Mouse (Mus musculus) CH12F3 (cell line): Measurements from ENCODE around the gene Arhgap10.

Experiments used
- in situ Hi-C: fragments of 300-500 bp; cut with MboI; formaldehyde crosslinking; loops from 2 replicates; pipeline ENCODE4 v1.14.3; 2020; ENCODE audit warnings: low sequenced_read_pairs

Gene Arhgap10

GRCm38 (mm10) chr8:77310026-77310425 lies 207.7 kb downstream of the Arhgap10 start:
- in situ Hi-C loops = no loop called here

GRCm38 (mm10) chr8:77294599-77294998 lies 223.2 kb downstream of the Arhgap10 start:
- in situ Hi-C loops = no loop called here

GRCm38 (mm10) chr8:77292649-77293048 lies 225.1 kb downstream of the Arhgap10 start:
- in situ Hi-C loops = no loop called here

GRCm38 (mm10) chr8:77292120-77292519 lies 225.6 kb downstream of the Arhgap10 start:
- in situ Hi-C loops = no loop called here

- in situ Hi-C loops = no loop called here
Measured at GRCm38 (mm10) chr8:77288492-77288891, 229.3 kb downstream of the Arhgap10 start.

- in situ Hi-C loops = no loop called here
Measured at GRCm38 (mm10) chr8:77288065-77288464, 229.7 kb downstream of the Arhgap10 start.

GRCm38 (mm10) chr8:77284473-77284872 lies 233.3 kb downstream of the Arhgap10 start:
- in situ Hi-C loops = no loop called here

- in situ Hi-C loops = no loop called here
Measured at GRCm38 (mm10) chr8:77282605-77283236, 235.0 kb downstream of the Arhgap10 start.

GRCm38 (mm10) chr8:77279977-77280376 lies 237.8 kb downstream of the Arhgap10 start:
- in situ Hi-C loops = no loop called here

- in situ Hi-C loops = no loop called here
Measured at GRCm38 (mm10) chr8:77278246-77278645, 239.5 kb downstream of the Arhgap10 start.

GRCm38 (mm10) chr8:77276827-77277226 lies 240.9 kb downstream of the Arhgap10 start:
- in situ Hi-C loops = no loop called here

- in situ Hi-C loops = no loop called here
Measured at GRCm38 (mm10) chr8:77275571-77275970, 242.2 kb downstream of the Arhgap10 start.

GRCm38 (mm10) chr8:77272136-77272535 lies 245.6 kb downstream of the Arhgap10 start:
- in situ Hi-C loops = no loop called here

GRCm38 (mm10) chr8:77267941-77268405 lies 249.8 kb downstream of the Arhgap10 start:
- in situ Hi-C loops = no loop called here

- in situ Hi-C loops = no loop called here
Measured at GRCm38 (mm10) chr8:77262216-77263009, 255.3 kb downstream of the Arhgap10 start.

- in situ Hi-C loops = no loop called here
Measured at GRCm38 (mm10) chr8:77261215-77261614, 256.5 kb downstream of the Arhgap10 start.

GRCm38 (mm10) chr8:77257085-77257451 lies 260.7 kb downstream of the Arhgap10 start:
- in situ Hi-C loops = no loop called here

- in situ Hi-C loops = no loop called here
Measured at GRCm38 (mm10) chr8:77256450-77257084, 261.2 kb downstream of the Arhgap10 start.

- in situ Hi-C loops = no loop called here
Measured at GRCm38 (mm10) chr8:77254466-77254865, 263.3 kb downstream of the Arhgap10 start.

- in situ Hi-C loops = no loop called here
Measured at GRCm38 (mm10) chr8:77251134-77251533, 266.6 kb downstream of the Arhgap10 start.

- in situ Hi-C loops = no loop called here
Measured at GRCm38 (mm10) chr8:77250094-77250493, 267.7 kb downstream of the Arhgap10 start.

GRCm38 (mm10) chr8:77241381-77241780 lies 276.4 kb downstream of the Arhgap10 start:
- in situ Hi-C loops = no loop called here
